Mouse (Mus musculus): ENCODE data around the gene 4930564D02Rik.

DNA sequence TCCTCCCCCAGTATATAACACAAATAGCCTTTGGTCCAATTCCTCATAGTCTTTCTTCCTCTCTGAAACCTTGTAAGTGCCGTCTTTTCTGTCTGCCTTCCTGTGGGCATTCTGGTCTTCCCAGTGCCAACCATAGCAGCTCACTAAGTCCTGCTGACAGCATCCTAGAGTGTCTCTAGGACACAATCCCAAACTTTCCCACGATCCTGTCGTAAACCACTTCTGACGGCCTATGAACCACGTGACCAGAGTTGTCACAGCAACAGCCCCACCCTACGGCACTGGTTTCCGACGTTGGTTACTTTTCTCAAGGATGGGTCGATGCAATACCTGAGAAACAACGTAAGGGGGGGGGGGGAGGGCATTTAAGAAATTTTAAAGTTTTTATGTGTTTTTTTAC is at the start of gene 4930564D02Rik:
- TF ChIP-seq CTCF (IDR thresholded peaks at IDR 0.05; ENCODE audit: borderline replicate concordance, control insufficient read depth, extremely low read depth, insufficient read depth, low read length, poor library complexity) = no peak
- no peak for TF ChIP-seq POLR2A (IDR thresholded peaks at IDR 0.05; ENCODE audit: control insufficient read depth, extremely low read depth, insufficient read depth, low read length, poor library complexity)

All from thymus, adult 2 months (tissue).